Mouse (Mus musculus): ENCODE results near the gene Tff1. TPM values are rescaled to one million over a fixed set of nuclear protein-coding genes. Genes with fewer than 3 reads are reported as not detected.

Gene Tff1
- polyA plus RNA-seq, 1 experiment from 2014 or later, result not detected

- Histone ChIP-seq H3K27me3 (ENCODE audit: insufficient read depth, low read length) (no peaks in the 10 kb centered on the region), H3K9me3 (ENCODE audit: low read depth, low read length) (no peaks in the 10 kb centered on the region), H3K4me1 (ENCODE audit: insufficient read depth) (no peaks in the 10 kb centered on the region), H3K4me3 (ENCODE audit: low read depth, low read length) (no peak overlapping the region), H3K27ac (ENCODE audit: low read depth) (no peak overlapping the region), H3K9ac (no peak overlapping the region), H3K4me2 (no peak overlapping the region), H3K36me3 (ENCODE audit: insufficient read depth) (no peaks in the 10 kb centered on the region)
- TF ChIP-seq CTCF (IDR thresholded peaks at IDR 0.05; ENCODE audit: low read depth), result no peak
- 66% methylated on average over 6 of the region's 6 CpGs for WGBS
- DNase-seq (no peak), ATAC-seq (ENCODE audit: insufficient read depth) (no peak)
These were observed 7.2 kb downstream of the Tff1 start for GRCm38 (mm10) chr17:31157921-31158320.

GRCm38 (mm10) chr17:31153785-31154184 lies 11.3 kb downstream of the Tff1 start:
- no peaks in the 10 kb centered on the region for H3K4me1 ChIP-seq (ENCODE audit: insufficient read depth)
- 39% methylated on average over 8 of the region's 8 CpGs for WGBS
- H3K36me3 ChIP-seq (ENCODE audit: insufficient read depth), result no peaks in the 10 kb centered on the region
- H3K9me3 ChIP-seq (ENCODE audit: low read depth, low read length), result no peaks in the 10 kb centered on the region
- no peak for TF ChIP-seq CTCF (IDR thresholded peaks at IDR 0.05; ENCODE audit: low read depth)
- H3K9ac ChIP-seq, result no peak overlapping the region
- H3K4me3 ChIP-seq (ENCODE audit: low read depth, low read length), result no peak overlapping the region
- no peaks in the 10 kb centered on the region for H3K27me3 ChIP-seq (ENCODE audit: insufficient read depth, low read length)
- ATAC-seq (ENCODE audit: insufficient read depth) (no peak), DNase-seq (no peak)
- H3K4me2 ChIP-seq, result no peak overlapping the region
- no peak overlapping the region for H3K27ac ChIP-seq (ENCODE audit: low read depth)

- Histone ChIP-seq H3K9ac (no peak overlapping the region), H3K27me3 (ENCODE audit: insufficient read depth, low read length) (no peaks in the 10 kb centered on the region), H3K4me2 (no peak overlapping the region), H3K4me3 (ENCODE audit: low read depth, low read length) (no peak overlapping the region), H3K36me3 (ENCODE audit: insufficient read depth) (no peaks in the 10 kb centered on the region), H3K27ac (ENCODE audit: low read depth) (no peak overlapping the region), H3K9me3 (ENCODE audit: low read depth, low read length) (no peaks in the 10 kb centered on the region), H3K4me1 (ENCODE audit: insufficient read depth) (no peaks in the 10 kb centered on the region)
- ATAC-seq (ENCODE audit: insufficient read depth), result no peak
- no peak for TF ChIP-seq CTCF (IDR thresholded peaks at IDR 0.05; ENCODE audit: low read depth)
- 47% methylated on average over 9 of the region's 9 CpGs for WGBS
- no peak for DNase-seq
These were observed 12.0 kb downstream of the Tff1 start for GRCm38 (mm10) chr17:31152966-31153499.

DNA sequence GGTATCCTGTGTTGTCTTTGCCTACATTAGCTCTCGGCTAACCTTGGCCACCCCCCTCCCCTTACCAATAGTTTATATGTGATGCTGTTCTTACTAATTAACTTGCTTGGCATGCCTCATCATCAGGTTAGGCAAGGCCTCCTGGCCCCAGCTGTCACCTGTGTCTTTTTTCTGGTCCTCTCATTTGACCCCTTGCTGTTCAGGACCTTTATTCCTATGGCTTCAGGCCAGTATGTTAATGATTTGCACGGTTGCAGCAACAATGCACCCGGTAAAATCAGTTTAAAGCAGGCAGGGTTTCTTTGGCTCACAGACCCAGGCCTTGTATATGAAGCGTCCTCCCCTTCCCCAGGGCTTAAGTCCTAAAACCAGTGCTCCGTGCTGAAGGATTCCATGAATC lies 12.6 kb downstream of the Tff1 start:
- Histone ChIP-seq H3K9me3 (ENCODE audit: low read depth, low read length) (no peaks in the 10 kb centered on the region), H3K4me2 (no peak overlapping the region), H3K27ac (ENCODE audit: low read depth) (no peak overlapping the region), H3K4me1 (ENCODE audit: insufficient read depth) (no peaks in the 10 kb centered on the region), H3K36me3 (ENCODE audit: insufficient read depth) (no peaks in the 10 kb centered on the region), H3K27me3 (ENCODE audit: insufficient read depth, low read length) (no peaks in the 10 kb centered on the region), H3K9ac (no peak overlapping the region), H3K4me3 (ENCODE audit: low read depth, low read length) (no peak overlapping the region)
- no peak for TF ChIP-seq CTCF (IDR thresholded peaks at IDR 0.05; ENCODE audit: low read depth)
- ATAC-seq (ENCODE audit: insufficient read depth), result no peak
- DNase-seq, result no peak
- WGBS, result 64% methylated on average over 5 of the region's 5 CpGs

GRCm38 (mm10) chr17:31145998-31146397 lies 19.1 kb downstream of the Tff1 start:
- no peaks in the 10 kb centered on the region; the same call in 1 of the 2 replicates for H3K4me1 ChIP-seq (ENCODE audit: insufficient read depth)
- H3K9me3 ChIP-seq (ENCODE audit: low read depth, low read length), result no peaks in the 10 kb centered on the region
- H3K4me2 ChIP-seq, result no peak overlapping the region
- H3K27me3 ChIP-seq (ENCODE audit: insufficient read depth, low read length), result no peaks in the 10 kb centered on the region
- no peak overlapping the region for H3K27ac ChIP-seq (ENCODE audit: low read depth)
- no peak for TF ChIP-seq CTCF (IDR thresholded peaks at IDR 0.05; ENCODE audit: low read depth)
- DNase-seq (no peak), ATAC-seq (ENCODE audit: insufficient read depth) (no peak)
- 74% methylated on average over 9 of the region's 9 CpGs for whole genome bisulfite sequencing
- H3K36me3 ChIP-seq (ENCODE audit: insufficient read depth), result no peaks in the 10 kb centered on the region
- no peak overlapping the region for H3K4me3 ChIP-seq (ENCODE audit: low read depth, low read length)
- no peak overlapping the region for H3K9ac ChIP-seq

GRCm38 (mm10) chr17:31144040-31145037 lies 20.7 kb downstream of the Tff1 start, which contains the start of gene Tff2:
TSS of gene Tff2 (minus strand) at chr17:31144282.
- Histone ChIP-seq H3K4me3 (ENCODE audit: low read depth, low read length) (no peak within 1 kb of the TSS), H3K36me3 (ENCODE audit: insufficient read depth) (no peaks in the 10 kb centered on the region), H3K4me1 (ENCODE audit: insufficient read depth) (no peaks in the 10 kb centered on the region; the same call in 1 of the 2 replicates), H3K4me2 (no peak within 1 kb of the TSS), H3K27me3 (ENCODE audit: insufficient read depth, low read length) (no peaks in the 10 kb centered on the region), H3K27ac (ENCODE audit: low read depth) (no peak within 1 kb of the TSS), H3K9ac (no peak within 1 kb of the TSS), H3K9me3 (ENCODE audit: low read depth, low read length) (no peaks in the 10 kb centered on the region)
- DNase-seq (peak; percentile 79), ATAC-seq (ENCODE audit: insufficient read depth) (peak; percentile 60; the same call in 1 of the 2 replicates)
- TF ChIP-seq CTCF (IDR thresholded peaks at IDR 0.05; ENCODE audit: low read depth), result no peak
- 59% methylated on average over 15 of the region's 15 CpGs for WGBS

DNA sequence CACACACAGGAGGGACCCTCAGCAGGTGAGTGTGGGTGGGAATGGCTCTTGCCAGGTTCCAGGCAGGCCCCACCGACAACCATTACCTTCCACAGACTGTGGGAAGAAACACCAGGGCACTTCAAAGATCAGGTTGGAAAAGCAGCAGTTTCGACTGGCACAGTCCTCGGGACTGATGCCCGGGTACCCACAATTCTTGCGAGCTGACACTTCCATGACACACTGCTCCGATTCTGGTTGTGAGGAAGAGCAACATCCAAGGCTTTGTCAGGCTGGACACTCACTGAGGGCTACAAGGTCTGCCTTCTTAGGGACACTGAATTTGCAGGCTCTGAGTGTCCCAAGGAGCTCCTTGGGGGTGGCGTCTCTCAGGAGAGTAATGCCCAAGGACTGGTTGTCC lies 23.0 kb downstream of the Tff1 start:
- Histone ChIP-seq H3K4me3 (ENCODE audit: low read depth, low read length) (no peak overlapping the region), H3K27ac (ENCODE audit: low read depth) (no peak overlapping the region), H3K9ac (no peak overlapping the region), H3K36me3 (ENCODE audit: insufficient read depth) (no peaks in the 10 kb centered on the region), H3K27me3 (ENCODE audit: insufficient read depth, low read length) (no peaks in the 10 kb centered on the region), H3K4me2 (no peak overlapping the region), H3K4me1 (ENCODE audit: insufficient read depth) (no peaks in the 10 kb centered on the region; the same call in 1 of the 2 replicates), H3K9me3 (ENCODE audit: low read depth, low read length) (no peaks in the 10 kb centered on the region)
- WGBS, result 87% methylated on average over 7 of the region's 7 CpGs
- no peak for TF ChIP-seq CTCF (IDR thresholded peaks at IDR 0.05; ENCODE audit: low read depth)
- DNase-seq (no peak), ATAC-seq (ENCODE audit: insufficient read depth) (no peak)
